Mouse (Mus musculus) heart, embryonic 10.5 days (tissue): ENCODE measurements around the gene Golph3. TPM values are rescaled to one million over a fixed set of nuclear protein-coding genes. Genes with fewer than 3 reads are reported as not detected.

Experiments
- DNase-seq: peaks from one replicate; pipeline ENCODE4 v3.0.0-alpha.2; 2017; ENCODE audit warnings: low spot score
- H3K27ac ChIP-seq: fragments of 300-500 bp; sonication (generic); 2 replicates; pipeline ENCODE4 v1.5.1; 2016; ENCODE audit warnings: mild to moderate bottlenecking
- H3K27me3 ChIP-seq: fragments of 300-500 bp; sonication (generic); 2 replicates; pipeline ENCODE4 v1.6.1; 2016; ENCODE audit warnings: mild to moderate bottlenecking; ENCODE audit not compliant: poor library complexity, insufficient read depth, severe bottlenecking
- H3K36me3 ChIP-seq: fragments of 300-500 bp; sonication (generic); 2 replicates; pipeline ENCODE4 v1.6.1; 2016; ENCODE audit warnings: mild to moderate bottlenecking, moderate library complexity
- H3K4me1 ChIP-seq: fragments of 300-500 bp; sonication (generic); 2 replicates; pipeline ENCODE4 v1.6.1; 2016; ENCODE audit warnings: mild to moderate bottlenecking
- H3K4me3 ChIP-seq: fragments of 300-500 bp; sonication (generic); 2 replicates; pipeline ENCODE4 v1.5.1; 2016; ENCODE audit warnings: mild to moderate bottlenecking, moderate library complexity
- H3K9me3 ChIP-seq: fragments of 300-500 bp; sonication (generic); 2 replicates; pipeline ENCODE4 v1.6.1; 2016; ENCODE audit warnings: mild to moderate bottlenecking, moderate library complexity
- WGBS: fragments of 180-500 bp; shearing (Covaris S2); methylation state at CpG from one replicate; pipeline ENCODE4 v1.1.7; 2016; 5-methylcytosine and 5-hydroxymethylcytosine counted together
- polyA plus RNA-seq: library from polyadenylated mRNA; unstranded; fragments of >200 nt; fragmentation: Nextera tagmentation; extraction: Ambion mirVana; gene quantifications from 2 replicates; pipeline ENCODE4 v1.2.1, GENCODE M21; 2016

The Golph3 gene
- polyA plus RNA-seq, 1 experiment from 2014 or later: 73.9 TPM

- no peak for DNase-seq
- no peak overlapping the region for H3K27ac ChIP-seq
- peaks cover 21% of the 10 kb centered on the region for H3K4me1 ChIP-seq
- no peak overlapping the region for H3K4me3 ChIP-seq
- H3K27me3 ChIP-seq: peaks cover 9% of the 10 kb centered on the region; the same call in 1 of the 2 replicates
- 86% methylated on average over 10 of the region's 10 CpGs for WGBS
- peaks cover 9% of the 10 kb centered on the region for H3K36me3 ChIP-seq
- no peaks in the 10 kb centered on the region for H3K9me3 ChIP-seq
Observed at GRCm38 (mm10) chr15:12377800-12378199, 56.5 kb downstream of the Golph3 start.

GRCm38 (mm10) chr15:12380057-12380456 is 58.8 kb downstream of the Golph3 start:
- Histone ChIP-seq H3K27ac (no peak overlapping the region), H3K4me3 (no peak overlapping the region), H3K27me3 (no peaks in the 10 kb centered on the region), H3K36me3 (no peaks in the 10 kb centered on the region), H3K4me1 (peaks cover 15% of the 10 kb centered on the region), H3K9me3 (no peaks in the 10 kb centered on the region)
- 85% methylated on average over 3 of the region's 3 CpGs for WGBS
- DNase-seq: no peak

- Histone ChIP-seq H3K27me3 (no peaks in the 10 kb centered on the region), H3K36me3 (peaks cover 3% of the 10 kb centered on the region; the same call in 1 of the 2 replicates), H3K9me3 (no peaks in the 10 kb centered on the region), H3K4me1 (peaks cover 11% of the 10 kb centered on the region), H3K4me3 (no peak overlapping the region), H3K27ac (no peak overlapping the region)
- no peak for DNase-seq
- WGBS: 53% methylated on average over 5 of the region's 5 CpGs
Observed at GRCm38 (mm10) chr15:12380548-12380947, 59.3 kb downstream of the Golph3 start.

- Histone ChIP-seq H3K4me1 (no peaks in the 10 kb centered on the region), H3K9me3 (no peaks in the 10 kb centered on the region), H3K4me3 (no peak overlapping the region), H3K27me3 (no peaks in the 10 kb centered on the region), H3K36me3 (peaks cover 7% of the 10 kb centered on the region; the same call in 1 of the 2 replicates), H3K27ac (no peak overlapping the region)
- no peak for DNase-seq
- 65% methylated on average over 12 of the region's 13 CpGs for WGBS
Observed at GRCm38 (mm10) chr15:12384679-12385078, 63.4 kb downstream of the Golph3 start.

GRCm38 (mm10) chr15:12388726-12389489 is 67.7 kb downstream of the Golph3 start:
- H3K9me3 ChIP-seq: no peaks in the 10 kb centered on the region
- WGBS: 87% methylated on average over 15 of the region's 15 CpGs
- H3K27me3 ChIP-seq: no peaks in the 10 kb centered on the region
- no peak for DNase-seq
- no peak overlapping the region for H3K4me3 ChIP-seq
- H3K36me3 ChIP-seq: peaks cover 7% of the 10 kb centered on the region; the same call in 1 of the 2 replicates
- no peaks in the 10 kb centered on the region for H3K4me1 ChIP-seq
- no peak overlapping the region for H3K27ac ChIP-seq

- H3K27me3 ChIP-seq: no peaks in the 10 kb centered on the region
- no peak for DNase-seq
- no peak overlapping the region for H3K4me3 ChIP-seq
- H3K36me3 ChIP-seq: peaks cover 3% of the 10 kb centered on the region; the same call in 1 of the 2 replicates
- H3K27ac ChIP-seq: no peak overlapping the region
- 88% methylated on average over 10 of the region's 10 CpGs for WGBS
- no peaks in the 10 kb centered on the region for H3K4me1 ChIP-seq
- H3K9me3 ChIP-seq: no peaks in the 10 kb centered on the region
Observed at GRCm38 (mm10) chr15:12394758-12395157, 73.5 kb downstream of the Golph3 start.

- DNase-seq: no peak
- 81% methylated on average over 6 of the region's 6 CpGs for WGBS
- H3K27me3 ChIP-seq: no peaks in the 10 kb centered on the region
- no peaks in the 10 kb centered on the region for H3K9me3 ChIP-seq
- peaks cover 11% of the 10 kb centered on the region; the same call in 1 of the 2 replicates for H3K36me3 ChIP-seq
- no peak overlapping the region for H3K4me3 ChIP-seq
- no peak overlapping the region for H3K27ac ChIP-seq
- H3K4me1 ChIP-seq: no peaks in the 10 kb centered on the region
Observed at GRCm38 (mm10) chr15:12397032-12397431, 75.8 kb downstream of the Golph3 start.

Other genes starting within 250 kb of the Golph3 start
- gene Zfr, start 203.6 kb upstream of the Golph3 start, polyA plus RNA-seq: 120 and 122 TPM in 2 replicates
- 18.7 and 19.0 TPM in 2 replicates for gene Mtmr12, start 116.4 kb upstream of the Golph3 start, polyA plus RNA-seq
- not detected in 2 replicates for gene 1810049J17Rik, start 449 bp downstream of the Golph3 start, polyA plus RNA-seq